Mouse (Mus musculus): Measurements from ENCODE around the gene Celf1.

DNA sequence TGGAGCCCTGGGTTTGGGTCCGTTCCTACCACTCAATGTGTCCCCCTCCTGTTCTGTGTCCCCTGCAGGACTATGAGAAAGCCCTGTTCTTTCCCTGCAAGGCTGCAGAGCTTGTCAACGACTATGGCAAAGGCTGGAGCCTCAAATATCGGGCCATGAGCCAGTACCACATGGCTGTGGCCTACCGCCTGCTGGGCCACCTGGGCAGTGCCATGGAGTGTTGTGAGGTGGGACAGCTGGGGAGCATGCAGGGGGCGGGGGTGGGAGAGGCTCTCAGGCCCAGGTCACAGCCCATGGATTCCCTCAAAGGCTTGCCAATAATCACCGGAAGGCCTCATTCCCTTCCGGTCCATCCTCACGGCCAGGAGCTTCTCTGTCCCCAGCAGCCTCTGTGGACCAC, 101.6 kb downstream of the Celf1 start:
- TF ChIP-seq EP300 (IDR thresholded peaks at IDR 0.05; ENCODE audit: low read depth) (no peak), CTCF (IDR thresholded peaks at IDR 0.05; ENCODE audit: low read depth) (no peak)
